Mouse (Mus musculus) embryonic facial prominence, embryonic 13.5 days (tissue): ENCODE measurements around the gene Cmip. TPM values are rescaled to one million over a fixed set of nuclear protein-coding genes. Genes with fewer than 3 reads are reported as not detected.

Experiments
- ATAC-seq: fragments of 200-750 bp; cut with Nextera tagmentation; 2 replicates; pipeline ENCODE4 v1.8.0; 2017; ENCODE audit warnings: low read depth; ENCODE audit not compliant: insufficient number of reproducible peaks, insufficient read depth, low FRiP score, low TSS enrichment
- H3K27ac ChIP-seq: fragments of 300-500 bp; sonication (generic); 2 replicates; pipeline ENCODE4 v1.5.1; 2015; ENCODE audit warnings: moderate library complexity, mild to moderate bottlenecking, inconsistent platforms
- H3K27me3 ChIP-seq: fragments of 300-500 bp; sonication (generic); 2 replicates; pipeline ENCODE4 v1.6.1; 2015; ENCODE audit warnings: mild to moderate bottlenecking, inconsistent platforms
- H3K36me3 ChIP-seq: fragments of 300-500 bp; sonication (generic); 2 replicates; pipeline ENCODE4 v1.6.1; 2015; ENCODE audit warnings: mild to moderate bottlenecking, inconsistent platforms
- H3K4me1 ChIP-seq: fragments of 300-500 bp; sonication (generic); 2 replicates; pipeline ENCODE4 v1.6.1; 2015; ENCODE audit warnings: inconsistent platforms
- H3K4me2 ChIP-seq: fragments of 300-500 bp; sonication (generic); 2 replicates; pipeline ENCODE4 v1.6.1; 2015; ENCODE audit warnings: moderate library complexity, mild to moderate bottlenecking, inconsistent platforms
- H3K4me3 ChIP-seq: fragments of 300-500 bp; sonication (generic); 2 replicates; pipeline ENCODE4 v1.5.1; 2015; ENCODE audit warnings: mild to moderate bottlenecking, inconsistent platforms
- H3K9ac ChIP-seq: fragments of 300-500 bp; sonication (generic); 2 replicates; pipeline ENCODE4 v1.6.1; 2015; ENCODE audit warnings: mild to moderate bottlenecking, inconsistent platforms
- H3K9me3 ChIP-seq: fragments of 300-500 bp; sonication (generic); 2 replicates; pipeline ENCODE4 v1.6.1; 2016; ENCODE audit warnings: inconsistent platforms
- WGBS: fragments of 180-500 bp; shearing (Covaris S2); methylation state at CpG from one replicate; pipeline ENCODE4 v1.1.7; 2015; ENCODE audit warnings: mixed read lengths; 5-methylcytosine and 5-hydroxymethylcytosine counted together
- polyA plus RNA-seq: library from polyadenylated mRNA; unstranded; fragments of >200 nt; fragmentation: Nextera tagmentation; extraction: Ambion mirVana; gene quantifications from 2 replicates; pipeline ENCODE4 v1.2.1, GENCODE M21; 2015

Gene Cmip
- polyA plus RNA-seq, 1 experiment from 2014 or later: 17.7 TPM

GRCm38 (mm10) chr8:117432111-117432510 is 175.2 kb downstream of the Cmip start:
- WGBS: 71% methylated on average over 8 of the region's 8 CpGs
- H3K36me3 ChIP-seq: peaks cover 91% of the 10 kb centered on the region
- ATAC-seq: no peak

DNA sequence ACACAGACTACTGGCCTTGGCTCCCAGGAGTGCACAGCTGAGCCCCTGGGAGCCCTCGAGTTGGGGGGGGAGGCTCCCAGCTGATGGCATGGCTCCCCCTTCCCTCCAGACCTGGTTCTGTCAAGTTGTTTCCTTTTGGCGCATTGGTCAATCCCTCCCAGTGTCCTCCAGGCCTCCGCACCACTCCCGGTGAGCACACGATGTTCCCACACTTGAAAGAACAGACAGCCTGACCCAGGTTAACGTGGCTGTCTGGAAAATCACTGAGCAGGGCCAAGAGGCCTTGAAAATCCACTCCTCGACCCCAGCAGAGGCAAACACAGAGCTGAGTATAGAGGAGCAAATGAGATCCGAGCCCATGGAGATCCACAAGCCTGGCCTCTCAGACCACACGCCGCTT is 177.1 kb downstream of the Cmip start:
- no peak overlapping the region for H3K27ac ChIP-seq
- no peak overlapping the region for H3K4me2 ChIP-seq
- no peaks in the 10 kb centered on the region for H3K9me3 ChIP-seq
- ATAC-seq: no peak
- no peaks in the 10 kb centered on the region for H3K4me1 ChIP-seq
- H3K27me3 ChIP-seq: no peaks in the 10 kb centered on the region
- WGBS: 86% methylated on average over 10 of the region's 10 CpGs
- no peak overlapping the region for H3K9ac ChIP-seq
- H3K36me3 ChIP-seq: peaks cover 95% of the 10 kb centered on the region
- no peak overlapping the region for H3K4me3 ChIP-seq

More at GRCm38 (mm10) chr8:117432111-117432510, 175.2 kb downstream of the Cmip start:
- Histone ChIP-seq H3K27ac (no peak overlapping the region), H3K27me3 (no peaks in the 10 kb centered on the region), H3K4me2 (no peak overlapping the region), H3K4me1 (no peaks in the 10 kb centered on the region), H3K9me3 (no peaks in the 10 kb centered on the region), H3K4me3 (no peak overlapping the region), H3K9ac (no peak overlapping the region)

DNA sequence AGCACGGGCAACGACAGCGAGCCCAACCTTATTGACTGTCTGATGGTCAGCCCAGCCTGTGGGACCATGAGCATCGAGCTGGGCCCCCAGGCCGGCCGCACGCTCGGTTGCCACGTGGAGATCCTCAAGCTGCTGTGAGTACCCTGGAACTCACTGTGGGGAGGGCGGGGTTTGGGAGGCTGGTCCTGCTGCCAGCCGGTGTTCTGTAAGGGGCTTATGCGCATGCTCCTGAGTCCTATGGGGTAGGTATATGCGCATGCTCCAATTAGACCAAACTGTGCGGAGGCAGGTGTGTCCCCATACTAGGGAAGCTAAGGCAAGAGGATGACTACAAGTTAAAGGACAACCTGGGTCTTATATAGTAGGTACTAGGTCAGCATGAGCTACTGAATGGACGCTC is 179.9 kb downstream of the Cmip start:
- H3K27me3 ChIP-seq: no peaks in the 10 kb centered on the region
- H3K9ac ChIP-seq: no peak overlapping the region
- H3K36me3 ChIP-seq: peaks cover 88% of the 10 kb centered on the region
- H3K4me3 ChIP-seq: no peak overlapping the region
- no peaks in the 10 kb centered on the region for H3K9me3 ChIP-seq
- H3K4me1 ChIP-seq: no peaks in the 10 kb centered on the region
- WGBS: 95% methylated on average over 15 of the region's 15 CpGs
- H3K27ac ChIP-seq: no peak overlapping the region
- no peak overlapping the region for H3K4me2 ChIP-seq
- no peak for ATAC-seq

DNA sequence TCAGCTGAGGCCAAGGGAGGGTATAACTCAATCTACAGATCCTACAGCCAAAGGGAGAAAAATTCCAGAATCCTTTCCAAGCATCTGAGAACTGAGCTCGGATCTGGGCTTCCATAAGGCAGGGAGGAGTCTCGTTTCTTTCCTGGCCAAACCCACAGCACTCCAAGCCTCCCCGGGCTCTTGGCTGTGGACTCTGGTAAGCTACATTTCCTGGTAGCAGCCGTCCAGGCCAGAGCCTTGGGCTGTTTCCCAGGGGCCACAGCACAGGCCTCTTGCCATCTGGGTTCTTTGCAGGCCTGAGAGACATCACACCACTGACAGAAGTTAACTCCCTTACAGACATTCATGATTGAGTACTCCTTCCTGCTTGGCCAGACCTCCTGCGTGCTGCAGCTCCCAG is 180.8 kb downstream of the Cmip start:
- H3K4me2 ChIP-seq: no peak overlapping the region
- H3K27me3 ChIP-seq: no peaks in the 10 kb centered on the region
- no peaks in the 10 kb centered on the region for H3K9me3 ChIP-seq
- no peak overlapping the region for H3K9ac ChIP-seq
- 71% methylated on average over 5 of the region's 5 CpGs for WGBS
- no peak overlapping the region for H3K4me3 ChIP-seq
- no peak for ATAC-seq
- H3K4me1 ChIP-seq: no peaks in the 10 kb centered on the region
- peaks cover 80% of the 10 kb centered on the region for H3K36me3 ChIP-seq
- no peak overlapping the region for H3K27ac ChIP-seq

- Histone ChIP-seq H3K27me3 (no peaks in the 10 kb centered on the region), H3K27ac (no peak overlapping the region), H3K36me3 (peaks cover 70% of the 10 kb centered on the region), H3K9ac (no peak overlapping the region), H3K4me3 (no peak overlapping the region), H3K9me3 (no peaks in the 10 kb centered on the region), H3K4me1 (no peaks in the 10 kb centered on the region), H3K4me2 (no peak overlapping the region)
- WGBS: 91% methylated on average over 14 of the region's 14 CpGs
- no peak for ATAC-seq
Observed at GRCm38 (mm10) chr8:117440317-117440716, 183.5 kb downstream of the Cmip start.

DNA sequence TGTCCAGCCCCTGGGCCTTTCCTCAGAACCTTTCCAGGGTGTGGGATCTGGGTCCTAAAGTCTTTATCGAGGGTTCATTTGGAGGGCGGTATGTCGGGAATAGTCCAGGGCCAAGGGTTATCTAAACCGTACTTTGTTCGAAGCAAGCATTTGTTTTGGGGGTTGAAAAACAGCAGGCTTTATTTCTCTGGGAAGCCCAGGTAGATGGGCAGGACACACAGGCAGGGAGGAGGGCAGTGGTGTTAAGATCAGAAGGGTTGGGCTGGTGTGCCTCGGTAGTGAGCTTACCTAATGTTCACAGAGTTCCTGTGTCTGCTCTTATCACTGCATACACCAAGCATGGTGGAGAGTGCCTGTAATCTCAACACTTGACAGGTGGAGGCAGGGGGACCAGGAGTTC is 183.9 kb downstream of the Cmip start:
- peaks cover 71% of the 10 kb centered on the region for H3K36me3 ChIP-seq

DNA sequence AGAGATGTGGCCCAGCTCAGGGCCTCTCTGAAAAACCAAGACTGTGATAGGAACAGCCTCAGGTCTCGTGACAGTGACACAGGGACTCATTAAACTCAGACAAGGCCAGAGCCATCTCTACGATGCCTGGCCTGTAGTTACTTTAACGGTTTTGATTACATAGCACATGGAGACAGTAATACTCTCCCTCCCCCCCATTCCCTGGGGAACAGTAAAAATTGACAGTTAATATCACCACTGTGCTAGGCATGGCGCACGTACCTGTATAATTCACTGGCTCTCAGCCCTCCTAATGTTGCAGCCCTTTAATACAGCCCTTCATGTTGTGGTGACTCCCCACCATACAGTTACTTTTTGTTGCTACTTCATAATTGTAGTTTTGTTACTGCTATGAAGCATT is 188.6 kb downstream of the Cmip start:
- Histone ChIP-seq H3K27me3 (no peaks in the 10 kb centered on the region), H3K4me1 (no peaks in the 10 kb centered on the region), H3K9ac (no peak overlapping the region), H3K9me3 (no peaks in the 10 kb centered on the region), H3K4me3 (no peak overlapping the region), H3K27ac (no peak overlapping the region), H3K4me2 (no peak overlapping the region), H3K36me3 (peaks cover 62% of the 10 kb centered on the region)
- ATAC-seq: no peak
- 66% methylated on average over 5 of the region's 5 CpGs for WGBS

More for the DNA sequence above, 183.9 kb downstream of the Cmip start:
- Histone ChIP-seq H3K4me2 (no peak overlapping the region), H3K9me3 (no peaks in the 10 kb centered on the region), H3K27ac (no peak overlapping the region), H3K27me3 (no peaks in the 10 kb centered on the region), H3K4me3 (no peak overlapping the region), H3K4me1 (no peaks in the 10 kb centered on the region), H3K9ac (no peak overlapping the region)
- no peak for ATAC-seq
- 91% methylated on average over 6 of the region's 6 CpGs for WGBS

- H3K9me3 ChIP-seq: no peaks in the 10 kb centered on the region
- H3K9ac ChIP-seq: no peak overlapping the region
- ATAC-seq: no peak
- H3K4me1 ChIP-seq: no peaks in the 10 kb centered on the region
- H3K4me3 ChIP-seq: no peak overlapping the region
- no peak overlapping the region for H3K4me2 ChIP-seq
- WGBS: 41% methylated on average over 15 of the region's 15 CpGs
- peaks cover 68% of the 10 kb centered on the region for H3K36me3 ChIP-seq
- H3K27me3 ChIP-seq: no peaks in the 10 kb centered on the region
- H3K27ac ChIP-seq: no peak overlapping the region
Observed at GRCm38 (mm10) chr8:117446344-117446997, 189.6 kb downstream of the Cmip start.

GRCm38 (mm10) chr8:117451072-117451471 is 194.2 kb downstream of the Cmip start:
- 87% methylated on average over 9 of the region's 9 CpGs for WGBS
- no peak overlapping the region for H3K27ac ChIP-seq
- no peak overlapping the region for H3K4me3 ChIP-seq
- no peak overlapping the region for H3K4me2 ChIP-seq
- H3K4me1 ChIP-seq: no peaks in the 10 kb centered on the region
- ATAC-seq: no peak
- H3K9me3 ChIP-seq: no peaks in the 10 kb centered on the region
- H3K36me3 ChIP-seq: peaks cover 90% of the 10 kb centered on the region
- H3K9ac ChIP-seq: no peak overlapping the region
- H3K27me3 ChIP-seq: no peaks in the 10 kb centered on the region

GRCm38 (mm10) chr8:117453974-117454373 is 197.1 kb downstream of the Cmip start:
- no peak overlapping the region for H3K9ac ChIP-seq
- H3K27ac ChIP-seq: no peak overlapping the region
- WGBS: 70% methylated on average over 6 of the region's 6 CpGs
- no peak for ATAC-seq
- no peak overlapping the region for H3K4me2 ChIP-seq
- no peaks in the 10 kb centered on the region for H3K27me3 ChIP-seq
- no peaks in the 10 kb centered on the region for H3K9me3 ChIP-seq
- H3K4me3 ChIP-seq: no peak overlapping the region
- H3K36me3 ChIP-seq: peaks cover 99% of the 10 kb centered on the region
- H3K4me1 ChIP-seq: no peaks in the 10 kb centered on the region

DNA sequence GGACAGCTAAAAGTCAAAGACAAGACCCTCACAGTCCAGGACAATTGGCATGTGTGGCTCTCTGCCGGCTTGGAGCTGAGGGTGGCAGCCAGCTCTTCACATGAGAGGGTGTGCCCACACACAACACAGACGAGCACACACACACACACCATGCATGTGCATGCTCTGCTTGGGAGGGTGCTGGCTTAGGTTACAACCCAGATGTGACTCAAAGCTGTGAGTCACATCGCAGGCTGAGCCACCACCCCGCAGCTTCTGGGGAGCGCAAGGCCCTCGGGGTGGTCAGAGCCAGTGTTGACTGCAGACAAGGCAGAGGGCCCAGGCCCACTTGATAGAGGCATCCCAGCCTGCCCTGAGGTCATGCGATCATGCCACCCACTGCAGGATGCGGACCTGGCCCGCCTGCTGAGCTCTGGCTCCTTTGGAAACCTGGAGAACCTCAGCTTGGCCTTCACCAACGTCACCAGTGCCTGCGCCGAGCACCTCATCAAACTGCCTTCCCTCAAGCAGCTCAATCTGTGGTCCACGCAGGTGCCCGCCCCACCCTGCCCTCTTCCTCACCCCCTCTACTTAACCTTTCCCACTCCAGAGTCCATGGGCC is 197.8 kb downstream of the Cmip start:
- Histone ChIP-seq H3K4me2 (no peak overlapping the region), H3K9ac (no peak overlapping the region), H3K4me3 (no peak overlapping the region), H3K27ac (no peak overlapping the region), H3K4me1 (no peaks in the 10 kb centered on the region), H3K27me3 (no peaks in the 10 kb centered on the region), H3K9me3 (no peaks in the 10 kb centered on the region), H3K36me3 (peaks cover 93% of the 10 kb centered on the region)
- WGBS: 90% methylated on average over 14 of the region's 14 CpGs
- ATAC-seq: no peak

- Histone ChIP-seq H3K27me3 (no peaks in the 10 kb centered on the region), H3K9ac (no peak overlapping the region), H3K4me2 (no peak overlapping the region), H3K27ac (no peak overlapping the region), H3K9me3 (no peaks in the 10 kb centered on the region), H3K36me3 (peaks cover 89% of the 10 kb centered on the region), H3K4me1 (no peaks in the 10 kb centered on the region), H3K4me3 (no peak overlapping the region)
- no peak for ATAC-seq
- WGBS: 87% methylated on average over 6 of the region's 6 CpGs
Observed at GRCm38 (mm10) chr8:117455701-117456100, 198.8 kb downstream of the Cmip start.
